Mouse (Mus musculus) brain, embryonic 18.5 days (tissue): Measurements from ENCODE around the gene Wwc2.

Experiments
- DNase-seq: peaks from one replicate; pipeline ENCODE4 v3.0.0-alpha.2; 2012; ENCODE audit warnings: low read depth, low spot score

Wwc2 gene

GRCm38 (mm10) chr8:47939933-47940870, 50.5 kb downstream of the Wwc2 start:
- DNase-seq, result no peak

GRCm38 (mm10) chr8:47939217-47939616, 51.5 kb downstream of the Wwc2 start:
- no peak for DNase-seq

- DNase-seq, result no peak
Observed at GRCm38 (mm10) chr8:47936386-47936785, 54.3 kb downstream of the Wwc2 start.

GRCm38 (mm10) chr8:47935461-47935860, 55.3 kb downstream of the Wwc2 start:
- no peak for DNase-seq

- no peak for DNase-seq
Observed at GRCm38 (mm10) chr8:47933087-47933486, 57.6 kb downstream of the Wwc2 start.

- no peak for DNase-seq
Observed at GRCm38 (mm10) chr8:47932028-47932790, 58.5 kb downstream of the Wwc2 start.

- DNase-seq, result no peak
Observed at GRCm38 (mm10) chr8:47931371-47931770, 59.4 kb downstream of the Wwc2 start.

- DNase-seq, result no peak
Observed at GRCm38 (mm10) chr8:47929615-47930014, 61.1 kb downstream of the Wwc2 start.

- no peak for DNase-seq
Observed at GRCm38 (mm10) chr8:47928604-47929185, 62.0 kb downstream of the Wwc2 start.

- DNase-seq, result no peak
Observed at GRCm38 (mm10) chr8:47924921-47925320, 65.8 kb downstream of the Wwc2 start.

GRCm38 (mm10) chr8:47922816-47923215, 67.9 kb downstream of the Wwc2 start:
- DNase-seq, result no peak

- DNase-seq, result no peak
Observed at GRCm38 (mm10) chr8:47922011-47922410, 68.7 kb downstream of the Wwc2 start.

GRCm38 (mm10) chr8:47920575-47921144, 70.1 kb downstream of the Wwc2 start:
- no peak for DNase-seq

GRCm38 (mm10) chr8:47917060-47918035, 73.4 kb downstream of the Wwc2 start:
- DNase-seq, result no peak

- no peak for DNase-seq
Observed at GRCm38 (mm10) chr8:47915521-47915920, 75.2 kb downstream of the Wwc2 start.

GRCm38 (mm10) chr8:47914946-47915345, 75.8 kb downstream of the Wwc2 start:
- DNase-seq, result no peak

- no peak for DNase-seq
Observed at GRCm38 (mm10) chr8:47914161-47914560, 76.6 kb downstream of the Wwc2 start.

GRCm38 (mm10) chr8:47913621-47914020, 77.1 kb downstream of the Wwc2 start:
- no peak for DNase-seq

- no peak for DNase-seq
Observed at GRCm38 (mm10) chr8:47909681-47910080, 81.0 kb downstream of the Wwc2 start.

- DNase-seq, result no peak
Observed at GRCm38 (mm10) chr8:47907056-47907455, 83.7 kb downstream of the Wwc2 start.

GRCm38 (mm10) chr8:47906142-47906541, 84.6 kb downstream of the Wwc2 start:
- no peak for DNase-seq
